Mouse (Mus musculus) neural tube, embryonic 10.5 days (tissue): ENCODE results near the gene Dync2li1.

ENCODE experiments used
- DNase-seq: peaks from one replicate; pipeline ENCODE4 v3.0.0-alpha.2; 2017; ENCODE audit warnings: low spot score; ENCODE audit errors: extremely low spot score

The Dync2li1 gene

GRCm38 (mm10) chr17:84645119-84645518, 18.8 kb downstream of the Dync2li1 start:
- no peak for DNase-seq

GRCm38 (mm10) chr17:84645894-84646293, 19.6 kb downstream of the Dync2li1 start:
- DNase-seq = no peak

- DNase-seq = no peak
Measured at GRCm38 (mm10) chr17:84646477-84646876, 20.2 kb downstream of the Dync2li1 start.

- no peak for DNase-seq
Measured at GRCm38 (mm10) chr17:84647630-84648029, 21.3 kb downstream of the Dync2li1 start.

- DNase-seq = no peak
Measured at GRCm38 (mm10) chr17:84650302-84651017, 24.2 kb downstream of the Dync2li1 start.

- no peak for DNase-seq
Measured at GRCm38 (mm10) chr17:84653544-84653943, 27.2 kb downstream of the Dync2li1 start.

- DNase-seq = no peak
Measured at GRCm38 (mm10) chr17:84656205-84656604, 29.9 kb downstream of the Dync2li1 start.

- DNase-seq = no peak
Measured at GRCm38 (mm10) chr17:84656653-84657421, 30.5 kb downstream of the Dync2li1 start.

- DNase-seq = no peak
Measured at GRCm38 (mm10) chr17:84657422-84657732, 31.1 kb downstream of the Dync2li1 start.

GRCm38 (mm10) chr17:84657782-84658181, 31.5 kb downstream of the Dync2li1 start:
- peak; percentile 57 for DNase-seq

GRCm38 (mm10) chr17:84658195-84658594, 31.9 kb downstream of the Dync2li1 start:
- peak; percentile 54 for DNase-seq

GRCm38 (mm10) chr17:84658951-84659350, 32.7 kb downstream of the Dync2li1 start:
- no peak for DNase-seq

GRCm38 (mm10) chr17:84665053-84665452, 38.8 kb downstream of the Dync2li1 start:
- no peak for DNase-seq

- no peak for DNase-seq
Measured at GRCm38 (mm10) chr17:84665691-84666090, 39.4 kb downstream of the Dync2li1 start.

- DNase-seq = no peak
Measured at GRCm38 (mm10) chr17:84667848-84668247, 41.6 kb downstream of the Dync2li1 start.

GRCm38 (mm10) chr17:84672376-84673369, 46.4 kb downstream of the Dync2li1 start:
- DNase-seq = no peak

- DNase-seq = no peak
Measured at GRCm38 (mm10) chr17:84674048-84674447, 47.8 kb downstream of the Dync2li1 start.

- no peak for DNase-seq
Measured at GRCm38 (mm10) chr17:84675204-84675603, 48.9 kb downstream of the Dync2li1 start.

- DNase-seq = peak; percentile 40
Measured at GRCm38 (mm10) chr17:84675951-84676366, 49.7 kb downstream of the Dync2li1 start, which contains the start of gene Abcg8. Abcg8 (plus strand) TSS chr17:84676302.

- DNase-seq = no peak
Measured at GRCm38 (mm10) chr17:84677595-84677994, 51.3 kb downstream of the Dync2li1 start.

GRCm38 (mm10) chr17:84681670-84682069, 55.4 kb downstream of the Dync2li1 start:
- DNase-seq = no peak
